Mouse (Mus musculus) left cerebral cortex, adult 2 months (tissue): ENCODE measurements around the gene Eral1. TPM values are rescaled to one million over a fixed set of nuclear protein-coding genes. Genes with fewer than 3 reads are reported as not detected.

ENCODE experiments used
- DNase-seq, 2 experiments: peaks; one replicate each; pipeline ENCODE4 v3.0.0; 2021 to 2022; ENCODE audit warnings: low spot score in 2 of 2, mixed read lengths in 1 of 2; ENCODE audit errors: extremely low spot score in 1 of 2
- H3K27ac ChIP-seq: fragments of 200-600 bp; 2 replicates; pipeline ENCODE4 v1.8.1; 2022
- H3K4me3 ChIP-seq: fragments of 200-600 bp; 2 replicates; pipeline ENCODE4 v1.8.1; 2022
- CTCF ChIP-seq: fragments of 200-600 bp; IDR thresholded peaks from 2 replicates; pipeline ENCODE4 v1.8.1; 2022; ENCODE audit warnings: antibody characterized with exemption, mild to moderate bottlenecking, moderate library complexity
- intact Hi-C: fragments of 180-260 bp; cut with DNase I; formaldehyde crosslinking; loops from one replicate; pipeline ENCODE4 v1.15.1; 2025
- total RNA-seq, 2 experiments: library from RNA; stranded (reverse); gene quantifications; 2 replicates each; pipeline ENCODE4 v1.2.3; 2021

Gene Eral1
- total RNA-seq, 2 experiments from 2014 or later = 18.9 to 19.0 TPM

DNA sequence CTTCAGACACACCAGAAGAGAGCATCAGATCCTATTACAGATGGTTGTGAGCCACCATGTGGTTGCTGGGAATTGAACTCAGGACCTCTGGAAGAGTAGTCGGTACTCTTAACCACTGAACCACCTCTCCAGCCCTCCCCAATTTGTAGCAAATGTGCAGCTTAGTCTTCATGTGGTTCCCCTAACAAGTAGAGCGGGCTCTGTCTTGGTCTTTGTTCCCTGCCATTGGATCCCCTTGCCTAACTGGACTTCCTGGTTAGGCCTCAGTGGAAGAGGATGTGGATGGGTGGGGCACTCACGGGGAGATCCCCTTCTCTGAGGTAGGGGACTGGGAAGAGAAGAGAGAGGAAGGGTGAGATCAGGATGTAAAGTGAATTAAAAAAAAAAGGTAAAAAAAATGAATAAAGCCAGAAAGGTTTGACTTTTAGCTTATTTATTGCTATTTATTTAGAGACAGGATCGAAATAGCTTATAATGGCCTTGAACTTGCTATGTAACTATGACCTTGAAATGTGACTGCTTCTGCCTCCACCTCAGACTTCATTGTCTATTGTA lies 6.8 kb upstream of the Eral1 start:
- no peak for DNase-seq
- Histone ChIP-seq H3K27ac (no peak overlapping the region), H3K4me3 (no peak overlapping the region)
- intact Hi-C loops = no loop called here
- no peak for TF ChIP-seq CTCF

DNA sequence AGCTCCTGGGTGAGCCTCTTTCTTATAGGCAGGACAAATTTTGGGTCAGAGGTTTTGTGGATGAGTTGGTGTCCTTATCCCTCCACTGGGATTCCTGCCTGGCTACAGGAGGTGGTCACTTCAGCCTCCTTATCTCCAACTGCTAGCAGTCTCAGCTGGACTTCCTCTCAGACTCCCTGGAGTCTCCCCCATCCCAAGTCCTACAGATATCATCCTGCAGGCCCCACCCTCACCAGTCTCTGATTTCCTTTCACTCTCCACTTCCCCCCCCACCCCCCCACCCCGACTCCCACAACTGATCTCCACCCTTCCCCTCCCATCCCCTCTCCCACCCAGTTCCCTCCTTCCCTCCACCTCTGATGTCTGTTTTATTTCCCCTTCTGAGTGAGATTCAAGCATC lies 3.4 kb upstream of the Eral1 start:
- no peak for DNase-seq
- intact Hi-C loops = loop anchor here (5.0 kb wide), 1 partner anchor 69 kb away; no protein-coding TSS in a partner anchor
- TF ChIP-seq CTCF = no peak
- Histone ChIP-seq H3K4me3 (no peak overlapping the region), H3K27ac (no peak overlapping the region)

- no peak for TF ChIP-seq CTCF
- Histone ChIP-seq H3K4me3 (no peak overlapping the region), H3K27ac (no peak overlapping the region)
- intact Hi-C loops = no loop called here
- no peak for DNase-seq
These were observed 5.5 kb downstream of the Eral1 start for GRCm38 (mm10) chr11:78074666-78075065.

DNA sequence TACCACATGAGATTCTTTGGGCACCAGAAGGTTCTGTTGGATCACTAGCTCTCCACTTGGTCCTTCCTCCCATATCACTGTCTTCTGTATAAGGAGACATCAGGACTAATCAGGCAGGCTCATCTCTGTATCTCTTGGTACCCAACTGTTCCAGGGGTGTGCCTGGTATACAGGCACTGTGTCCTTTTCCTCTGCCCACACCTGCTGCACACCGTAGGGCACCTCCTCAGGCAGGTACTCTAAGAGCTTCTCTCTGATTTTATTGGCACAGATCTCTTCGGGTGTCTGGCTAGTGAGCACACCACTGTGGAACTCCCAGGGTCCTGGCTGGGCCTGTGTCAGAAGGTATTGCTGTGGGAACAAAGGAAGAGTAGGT lies 5.9 kb downstream of the Eral1 start:
- no peak for TF ChIP-seq CTCF

DNA sequence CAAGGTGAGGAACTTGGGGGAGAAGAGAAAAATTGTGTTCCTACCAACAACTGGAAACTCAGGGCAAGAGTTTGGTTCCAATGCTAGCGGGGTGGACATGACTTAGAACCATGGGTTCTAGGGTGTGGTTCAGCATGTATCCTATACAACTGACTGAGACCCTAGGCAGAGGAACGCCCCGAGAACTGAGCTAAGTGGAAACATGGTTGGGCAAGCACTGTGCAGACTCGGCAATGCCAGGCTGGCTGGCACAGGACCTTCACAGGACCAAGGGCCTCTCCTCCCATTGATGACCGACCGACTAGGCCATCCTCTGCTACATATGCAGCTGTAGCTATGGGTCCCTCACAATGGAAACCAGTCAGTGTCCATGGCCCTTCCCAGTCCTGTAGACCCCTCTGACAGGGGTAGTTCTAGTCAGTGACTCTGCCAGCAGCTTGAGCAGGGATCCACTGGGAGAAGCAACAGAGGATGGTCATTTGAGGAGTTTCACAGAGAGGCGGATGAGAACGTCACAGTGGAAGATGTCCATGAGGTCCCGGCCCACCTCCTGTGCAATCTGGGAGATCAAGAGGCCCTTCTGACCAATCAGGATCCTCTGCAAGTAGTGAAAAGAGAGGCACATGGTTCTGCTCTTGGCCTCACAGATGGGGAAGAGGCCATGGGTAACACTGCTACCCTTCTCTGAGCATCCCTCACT lies 6.5 kb downstream of the Eral1 start:
- Histone ChIP-seq H3K27ac (no peak overlapping the region), H3K4me3 (no peak overlapping the region)
- TF ChIP-seq CTCF = no peak
- intact Hi-C loops = no loop called here
- no peak for DNase-seq

More for the DNA sequence above, 5.9 kb downstream of the Eral1 start:
- Histone ChIP-seq H3K4me3 (no peak overlapping the region), H3K27ac (no peak overlapping the region)
- intact Hi-C loops = no loop called here
- no peak for DNase-seq

DNA sequence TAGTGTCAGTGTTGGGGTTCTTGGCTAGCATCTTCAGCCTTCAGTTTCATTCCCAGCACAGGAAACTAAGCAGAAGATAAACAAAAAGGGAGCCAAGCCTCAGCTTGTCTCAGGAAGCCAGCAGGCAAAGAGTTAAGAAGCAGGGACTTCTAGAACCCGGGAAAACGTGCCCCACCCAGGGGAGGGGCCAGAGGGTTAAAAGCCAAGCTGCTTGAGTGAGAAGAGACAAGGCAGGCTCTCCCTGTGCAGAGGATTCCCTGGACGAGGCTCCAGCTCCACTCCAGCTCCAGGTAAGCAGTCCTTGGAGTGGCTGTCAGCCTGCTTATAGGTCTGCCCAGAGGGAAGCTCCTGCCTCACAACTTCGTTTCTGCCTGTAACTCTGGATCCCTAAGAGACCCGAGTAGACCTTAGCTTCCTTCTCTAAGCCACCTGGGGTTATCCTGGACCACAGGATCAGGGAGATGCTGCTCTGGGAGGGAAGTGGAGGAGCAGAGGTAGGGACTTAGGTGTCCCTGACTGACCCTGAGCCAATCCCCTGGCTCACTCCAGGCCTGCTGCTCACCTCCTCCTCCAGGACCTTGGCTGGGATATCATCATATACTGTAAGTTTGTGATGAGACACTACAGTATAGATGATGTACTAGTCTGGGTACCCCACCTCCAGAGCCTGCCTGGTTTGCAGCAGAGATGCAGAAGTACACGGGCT lies 7.6 kb downstream of the Eral1 start:
- Histone ChIP-seq H3K27ac (no peak overlapping the region), H3K4me3 (no peak overlapping the region)
- no peak for TF ChIP-seq CTCF
- no peak for DNase-seq
- intact Hi-C loops = no loop called here

GRCm38 (mm10) chr11:78071938-78072337 lies 8.2 kb downstream of the Eral1 start:
- no peak overlapping the region for H3K4me3 ChIP-seq
- DNase-seq = no peak
- H3K27ac ChIP-seq = no peak overlapping the region
- no peak for TF ChIP-seq CTCF
- intact Hi-C loops = no loop called here

- no peak for TF ChIP-seq CTCF
- DNase-seq = no peak
- intact Hi-C loops = no loop called here
These were observed 10.5 kb downstream of the Eral1 start for GRCm38 (mm10) chr11:78069646-78070045.

GRCm38 (mm10) chr11:78069130-78069529 lies 11.1 kb downstream of the Eral1 start:
- H3K27ac ChIP-seq = no peak overlapping the region
- no peak for TF ChIP-seq CTCF
- DNase-seq = no peak
- intact Hi-C loops = no loop called here
- H3K4me3 ChIP-seq = no peak overlapping the region

More at GRCm38 (mm10) chr11:78069646-78070045, 10.5 kb downstream of the Eral1 start:
- no peak overlapping the region for H3K4me3 ChIP-seq
- no peak overlapping the region for H3K27ac ChIP-seq

DNA sequence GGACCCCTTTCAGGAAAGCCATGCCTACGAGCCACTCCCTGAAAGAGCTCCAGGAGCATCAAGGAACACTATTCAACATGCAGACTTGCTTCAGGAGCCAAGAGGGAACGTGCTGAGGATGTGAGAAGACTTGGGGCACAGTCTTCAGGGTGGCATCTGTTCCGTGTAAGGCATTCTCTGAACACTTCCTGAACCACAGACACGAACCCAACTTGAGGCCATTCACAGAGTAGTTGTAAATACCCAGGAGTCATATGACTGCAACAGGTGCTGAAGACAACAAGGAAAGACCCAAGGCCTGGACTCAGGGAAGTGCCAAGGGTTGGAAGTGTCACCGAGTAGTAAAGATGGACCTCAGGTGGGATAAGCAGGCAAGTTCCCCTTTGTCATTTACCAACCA lies 12.6 kb downstream of the Eral1 start:
- no peak for TF ChIP-seq CTCF
- no peak for DNase-seq
- Histone ChIP-seq H3K27ac (no peak overlapping the region), H3K4me3 (no peak overlapping the region)
- intact Hi-C loops = no loop called here

- intact Hi-C loops = no loop called here
- DNase-seq = no peak
- H3K27ac ChIP-seq = no peak overlapping the region
- no peak overlapping the region for H3K4me3 ChIP-seq
- TF ChIP-seq CTCF = no peak
These were observed 13.5 kb downstream of the Eral1 start for GRCm38 (mm10) chr11:78066641-78067040.

DNA sequence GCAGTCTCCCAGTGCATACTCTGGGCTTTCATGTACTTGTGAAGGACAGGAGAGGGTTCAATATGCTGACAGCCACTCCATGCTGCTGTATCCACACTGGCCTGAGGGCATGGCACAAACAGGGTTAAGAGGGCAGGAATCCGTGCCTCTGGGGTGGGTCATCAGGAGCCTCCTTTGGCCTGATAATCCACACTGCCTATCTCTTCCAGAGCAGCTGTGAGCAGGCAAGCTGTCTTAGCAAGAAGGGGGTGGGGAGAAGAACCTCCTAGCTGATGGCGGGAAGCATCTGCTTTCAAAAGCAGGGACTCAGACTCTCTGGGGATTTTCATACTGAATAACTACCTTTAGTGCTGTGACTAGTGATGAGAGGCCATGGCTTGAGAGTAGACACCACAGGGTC lies 14.3 kb downstream of the Eral1 start:
- no peak for TF ChIP-seq CTCF
- no peak overlapping the region for H3K4me3 ChIP-seq
- no peak overlapping the region for H3K27ac ChIP-seq
- intact Hi-C loops = no loop called here
- DNase-seq = no peak
